Mouse (Mus musculus) myocyte (in vitro differentiated cells): ENCODE measurements around the gene Ndrg3.

Experiments
- E2F4 ChIP-seq: IDR thresholded peaks from one replicate; pipeline ENCODE4 v1.6.1; 2011; ENCODE audit warnings: mild to moderate bottlenecking, control low read depth, moderate library complexity; ENCODE audit not compliant: insufficient read depth
- MAX ChIP-seq: IDR thresholded peaks from one replicate; pipeline ENCODE4 v1.6.1; 2011; ENCODE audit warnings: low read depth, mild to moderate bottlenecking, control low read depth
- MYOG ChIP-seq, 3 experiments: IDR thresholded peaks; one replicate each; pipeline ENCODE4 v1.6.1; 2011; ENCODE audit warnings: control low read depth in 2 of 3, low read depth in 2 of 3, mild to moderate bottlenecking in 2 of 3; ENCODE audit not compliant: insufficient read length in 2 of 3, control insufficient read depth in 1 of 3, insufficient read depth in 1 of 3
- POLR2A ChIP-seq: IDR thresholded peaks from one replicate; pipeline ENCODE4 v1.6.1; 2011; ENCODE audit warnings: low read depth, mild to moderate bottlenecking, control low read depth, moderate library complexity; ENCODE audit not compliant: insufficient read length
- POLR2AphosphoS2 ChIP-seq: IDR thresholded peaks from one replicate; pipeline ENCODE4 v1.6.1; 2011; ENCODE audit warnings: low read depth, control low read depth; ENCODE audit not compliant: insufficient read length
- REST ChIP-seq: IDR thresholded peaks from one replicate; pipeline ENCODE4 v1.6.1; 2011; ENCODE audit warnings: mild to moderate bottlenecking, control low read depth, moderate library complexity; ENCODE audit not compliant: insufficient read depth, insufficient read length
- SRF ChIP-seq: IDR thresholded peaks from one replicate; pipeline ENCODE4 v1.6.1; 2011; ENCODE audit warnings: low read depth; ENCODE audit not compliant: control insufficient read depth, insufficient read length
- TCF12 ChIP-seq: IDR thresholded peaks from one replicate; pipeline ENCODE4 v1.6.1; 2011; ENCODE audit warnings: mild to moderate bottlenecking, control low read depth; ENCODE audit not compliant: poor library complexity, insufficient read depth, severe bottlenecking
- TCF3 ChIP-seq: IDR thresholded peaks from one replicate; pipeline ENCODE4 v1.6.1; 2011; ENCODE audit warnings: low read depth, control low read depth; ENCODE audit not compliant: insufficient read length
- USF1 ChIP-seq: IDR thresholded peaks from one replicate; pipeline ENCODE4 v1.6.1; 2011; ENCODE audit warnings: low read depth, mild to moderate bottlenecking, control low read depth, moderate library complexity

- TF ChIP-seq POLR2A (no peak), E2F4 (no peak), SRF (no peak), USF1 (no peak), TCF12 (no peak), MAX (no peak), POLR2AphosphoS2 (no peak), REST (no peak), MYOG (IDR thresholded peaks at IDR 0.05; ENCODE audit: control insufficient read depth in 1 of 3, insufficient read depth in 1 of 3, insufficient read length in 2 of 3, low read depth in 2 of 3) (no peak), TCF3 (no peak)
Measured at GRCm38 (mm10) chr2:157021156-157021555, 29.3 kb upstream of the Ndrg3 start.
